Mouse (Mus musculus): ENCODE data around the gene Cdca7l.

DNA sequence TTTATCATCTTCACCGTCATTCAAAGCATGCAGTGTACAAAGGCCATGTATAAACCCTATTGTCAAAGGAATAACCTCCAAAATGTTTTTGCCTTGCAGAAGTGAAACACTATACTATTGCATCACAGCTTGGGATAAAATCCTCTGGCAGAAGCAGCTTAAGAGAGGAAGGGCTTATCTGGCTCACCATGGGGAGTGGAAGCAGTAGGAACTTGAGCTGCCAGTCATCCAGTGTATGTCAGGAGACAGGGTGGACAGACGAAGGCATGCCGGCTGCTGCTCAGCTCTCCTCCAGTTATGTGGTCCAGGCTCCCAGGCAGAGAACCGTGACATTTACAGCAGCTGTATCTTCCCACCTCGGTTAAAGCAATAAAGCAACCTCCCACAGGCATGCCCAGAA lies 28.1 kb downstream of the Cdca7l start:
- TF ChIP-seq MYOG (IDR thresholded peaks at IDR 0.05; ENCODE audit: control insufficient read depth, extremely low read depth, insufficient read length) (no peak), MYOD1 (IDR thresholded peaks at IDR 0.05; ENCODE audit: control insufficient read depth, insufficient read length, low read depth) (no peak), CTCF (IDR thresholded peaks at IDR 0.05; ENCODE audit: control insufficient read depth, insufficient read depth, insufficient read length) (no peak)

Measured in C2C12 (cell line).